Mouse (Mus musculus) MEL (cell line): ENCODE measurements around the gene Lhfpl2. TPM values are rescaled to one million over a fixed set of nuclear protein-coding genes. Genes with fewer than 3 reads are reported as not detected.

ENCODE experiments used
- DNase-seq: peaks from one replicate; pipeline ENCODE4 v3.0.0; 2011; ENCODE audit warnings: low read depth, low spot score
- H3K27ac ChIP-seq: 2 replicates; pipeline ENCODE4 v1.5.1; 2012; ENCODE audit warnings: low read depth, mild to moderate bottlenecking, control low read depth, low read length, moderate library complexity; ENCODE audit not compliant: control insufficient read depth
- H3K27me3 ChIP-seq, 2 experiments: fragments of 150-350 bp in 1 of 2; sonication (generic) in 1 of 2; 2 replicates each; pipeline ENCODE4 v1.6.1; 2012; ENCODE audit warnings: low read length in 2 of 2, mild to moderate bottlenecking in 2 of 2, improper control_type of control experiment in 1 of 2, moderate library complexity in 1 of 2; ENCODE audit not compliant: insufficient read depth in 2 of 2, control insufficient read depth in 1 of 2
- H3K36me3 ChIP-seq, 2 experiments: 2 replicates each; pipeline ENCODE4 v1.6.1; 2012 to 2014; ENCODE audit warnings: low read length in 2 of 2, improper control_type of control experiment in 1 of 2, inconsistent platforms in 1 of 2, mild to moderate bottlenecking in 1 of 2; ENCODE audit not compliant: insufficient read depth in 2 of 2, control insufficient read depth in 1 of 2
- H3K4me1 ChIP-seq, 2 experiments: fragments of 150-350 bp in 1 of 2; sonication (generic) in 1 of 2; 2 replicates each; pipeline ENCODE4 v1.6.1; 2012; ENCODE audit warnings: low read length in 2 of 2, improper control_type of control experiment in 1 of 2, mild to moderate bottlenecking in 1 of 2; ENCODE audit not compliant: insufficient read depth in 2 of 2, control insufficient read depth in 1 of 2
- H3K4me3 ChIP-seq, 2 experiments: fragments of 150-350 bp in 1 of 2; sonication (generic) in 1 of 2; 2 replicates each; pipeline ENCODE4 v1.5.1; 2012; ENCODE audit warnings: low read depth in 2 of 2, low read length in 2 of 2, mild to moderate bottlenecking in 2 of 2, moderate library complexity in 2 of 2, control low read depth in 1 of 2, improper control_type of control experiment in 1 of 2; ENCODE audit not compliant: control insufficient read depth in 1 of 2, insufficient read depth in 1 of 2
- H3K79me2 ChIP-seq: 2 replicates; pipeline ENCODE4 v1.6.1; 2012; ENCODE audit warnings: mild to moderate bottlenecking, low read length, moderate library complexity; ENCODE audit not compliant: control insufficient read depth, poor library complexity, insufficient read depth
- H3K9ac ChIP-seq: 2 replicates; pipeline ENCODE4 v1.6.1; 2012; ENCODE audit warnings: low read depth, mild to moderate bottlenecking, control low read depth, low read length, moderate library complexity; ENCODE audit not compliant: control insufficient read depth, poor library complexity, severe bottlenecking
- H3K9me3 ChIP-seq: fragments of 150-350 bp; sonication (generic); replicated peaks from 2 replicates; pipeline ENCODE4 v1.6.1; 2012; ENCODE audit warnings: mild to moderate bottlenecking, low read length, improper control_type of control experiment, moderate library complexity; ENCODE audit not compliant: insufficient read depth
- BHLHE40 ChIP-seq: IDR thresholded peaks from 2 replicates; pipeline ENCODE4 v1.6.1; 2012; ENCODE audit warnings: low read depth, mild to moderate bottlenecking, inconsistent platforms, low read length, improper control_type of control experiment, borderline replicate concordance
- CHD2 ChIP-seq: IDR thresholded peaks from 2 replicates; pipeline ENCODE4 v1.6.1; 2011; ENCODE audit warnings: low read length, improper control_type of control experiment
- CTCF ChIP-seq, 3 experiments: IDR thresholded peaks in 2 of 3; conservative IDR thresholded peaks in 1 of 3; 2 replicates each; pipeline ENCODE4 v1.5.1; 2011 to 2012; ENCODE audit warnings: low read length in 3 of 3, low read depth in 2 of 3, mild to moderate bottlenecking in 2 of 3, improper control_type of control experiment in 1 of 3, inconsistent platforms in 1 of 3, mixed read lengths in 1 of 3, moderate library complexity in 1 of 3; ENCODE audit not compliant: control insufficient read depth in 1 of 3, insufficient read depth in 1 of 3, poor library complexity in 1 of 3, severe bottlenecking in 1 of 3
- ELF1 ChIP-seq: IDR thresholded peaks from 2 replicates; pipeline ENCODE4 v1.6.1; 2014; ENCODE audit warnings: low read depth, mild to moderate bottlenecking, inconsistent platforms, low read length, improper control_type of control experiment, moderate library complexity
- ETS1 ChIP-seq: IDR thresholded peaks from 2 replicates; pipeline ENCODE4 v1.6.1; 2012; ENCODE audit warnings: low read depth, mild to moderate bottlenecking, inconsistent platforms, low read length, improper control_type of control experiment, moderate library complexity
- MAFK ChIP-seq: IDR thresholded peaks from 2 replicates; pipeline ENCODE4 v1.6.1; 2011; ENCODE audit warnings: low read depth, mild to moderate bottlenecking, low read length, improper control_type of control experiment, borderline replicate concordance
- MAX ChIP-seq: IDR thresholded peaks from 2 replicates; pipeline ENCODE4 v1.6.1; 2011; ENCODE audit warnings: low read length, improper control_type of control experiment
- MAZ ChIP-seq: IDR thresholded peaks from 2 replicates; pipeline ENCODE4 v1.6.1; 2012; ENCODE audit warnings: low read depth, mild to moderate bottlenecking, inconsistent platforms, low read length, improper control_type of control experiment
- MEF2A ChIP-seq: IDR thresholded peaks from 2 replicates; pipeline ENCODE4 v1.6.1; 2014; ENCODE audit warnings: low read depth, mild to moderate bottlenecking, inconsistent platforms, low read length, improper control_type of control experiment; ENCODE audit not compliant: poor library complexity, insufficient replicate concordance, severe bottlenecking; ENCODE audit errors: extremely low read depth
- MXI1 ChIP-seq: IDR thresholded peaks from 2 replicates; pipeline ENCODE4 v1.6.1; 2011; ENCODE audit warnings: mild to moderate bottlenecking, low read depth, low read length, improper control_type of control experiment
- MYB ChIP-seq: IDR thresholded peaks from 2 replicates; pipeline ENCODE4 v1.6.1; 2011; ENCODE audit warnings: mild to moderate bottlenecking, low read depth, low read length, improper control_type of control experiment
- MYC ChIP-seq: IDR thresholded peaks from 2 replicates; pipeline ENCODE4 v1.6.1; 2011; ENCODE audit warnings: low read depth, mild to moderate bottlenecking, low read length, improper control_type of control experiment, moderate library complexity
- NRF1 ChIP-seq: IDR thresholded peaks from 2 replicates; pipeline ENCODE4 v1.6.1; 2014; ENCODE audit warnings: low read depth, mild to moderate bottlenecking, inconsistent platforms, low read length, improper control_type of control experiment, moderate library complexity; ENCODE audit not compliant: poor library complexity, insufficient read depth, severe bottlenecking
- POLR2AphosphoS5 ChIP-seq: IDR thresholded peaks from 2 replicates; pipeline ENCODE4 v1.6.1; 2012; ENCODE audit warnings: low read depth, borderline replicate concordance, mild to moderate bottlenecking, inconsistent platforms, low read length, moderate library complexity, mixed read lengths
- RAD21 ChIP-seq: IDR thresholded peaks from 2 replicates; pipeline ENCODE4 v1.6.1; 2011; ENCODE audit warnings: mild to moderate bottlenecking, low read depth, low read length, improper control_type of control experiment
- SIN3A ChIP-seq: IDR thresholded peaks from 2 replicates; pipeline ENCODE4 v1.6.1; 2012; ENCODE audit warnings: low read length, improper control_type of control experiment, inconsistent platforms
- SMC3 ChIP-seq: IDR thresholded peaks from 2 replicates; pipeline ENCODE4 v1.6.1; 2011; ENCODE audit warnings: low read depth, low read length, improper control_type of control experiment
- TAL1 ChIP-seq: IDR thresholded peaks from 2 replicates; pipeline ENCODE4 v1.6.1; 2012; ENCODE audit warnings: mild to moderate bottlenecking, inconsistent platforms, low read length, moderate library complexity, mixed read lengths
- TCF12 ChIP-seq: IDR thresholded peaks from 2 replicates; pipeline ENCODE4 v1.6.1; 2014; ENCODE audit warnings: low read depth, mild to moderate bottlenecking, inconsistent platforms, low read length, improper control_type of control experiment, moderate library complexity
- UBTF ChIP-seq: IDR thresholded peaks from 2 replicates; pipeline ENCODE4 v1.6.1; 2012; ENCODE audit warnings: low read depth, mild to moderate bottlenecking, inconsistent platforms, low read length, improper control_type of control experiment, moderate library complexity, borderline replicate concordance; ENCODE audit not compliant: insufficient read depth
- USF1 ChIP-seq: IDR thresholded peaks from 2 replicates; pipeline ENCODE4 v1.6.1; 2014; ENCODE audit warnings: low read depth, mild to moderate bottlenecking, inconsistent platforms, low read length, improper control_type of control experiment, moderate library complexity
- ZC3H11A ChIP-seq: IDR thresholded peaks from 2 replicates; pipeline ENCODE4 v1.6.1; 2012; ENCODE audit warnings: low read depth, mild to moderate bottlenecking, inconsistent platforms, low read length, improper control_type of control experiment
- ZMIZ1 ChIP-seq: IDR thresholded peaks from 2 replicates; pipeline ENCODE4 v1.6.1; 2012; ENCODE audit warnings: low read depth, mild to moderate bottlenecking, inconsistent platforms, low read length, improper control_type of control experiment, moderate library complexity
- polyA plus RNA-seq, 2 experiments: library from polyadenylated mRNA; stranded (reverse) in 1 of 2; unstranded in 1 of 2; fragments of >175 nt in 1 of 2; fragments of >200 nt in 1 of 2; gene quantifications; 2 replicates each; pipeline versions ENCODE4 v1.2.1 to v1.2.4; 2012; ENCODE audit warnings: low replicate concordance in 2 of 2, low read depth in 1 of 2; ENCODE audit not compliant: insufficient read length in 2 of 2, insufficient read depth in 1 of 2, missing spikeins in 1 of 2
- total RNA-seq: library from RNA; depleted of rRNA; stranded (reverse); fragments of 300-350 nt; gene quantifications from 2 replicates; pipeline ENCODE4 v1.2.3, GENCODE M21; 2012

The Lhfpl2 gene
- total and polyA plus RNA-seq, 3 experiments, result 24.5 to 30.2 TPM; not detected in 1

GRCm38 (mm10) chr13:94177148-94177547, 119.6 kb downstream of the Lhfpl2 start:
- peak; percentile 90 for DNase-seq
- no peaks in the 10 kb centered on the region for H3K9me3 ChIP-seq
- TF ChIP-seq ELF1, result 0 out of 2 replicates have a peak, but pooled peaks have one; percentile 10
- TF ChIP-seq MAX, result 0 out of 2 replicates have a peak, but pooled peaks have one; percentile 44
- TF ChIP-seq TCF12, result no peak
- TF ChIP-seq CTCF (IDR thresholded peaks at IDR 0.05 in 2 of 3, conservative IDR thresholded peaks at IDR 0.05 in 1 of 3; ENCODE audit: control insufficient read depth in 1 of 3, insufficient read depth in 1 of 3, low read depth in 2 of 3, low read length in 3 of 3, poor library complexity in 1 of 3, severe bottlenecking in 1 of 3), result peak; percentile 74 to 86 (median 77)
- peak; percentile 77 for TF ChIP-seq SIN3A
- no peak for TF ChIP-seq UBTF
- peak; percentile 36; the same call in 1 of the 2 replicates for TF ChIP-seq BHLHE40
- peak; percentile 55; the same call in 1 of the 2 replicates for TF ChIP-seq MAZ
- peak; percentile 70 for TF ChIP-seq SMC3
- TF ChIP-seq ZMIZ1, result no peak
- TF ChIP-seq MEF2A, result no peak
- TF ChIP-seq CHD2, result no peak
- TF ChIP-seq RAD21, result peak; percentile 51
- TF ChIP-seq MYB, result no peak
- TF ChIP-seq MYC, result 0 out of 2 replicates have a peak, but pooled peaks have one; percentile 43
- TF ChIP-seq MXI1, result peak; percentile 73
- no peak for TF ChIP-seq NRF1
- no peak for TF ChIP-seq TAL1
- no peak for TF ChIP-seq USF1
- TF ChIP-seq POLR2AphosphoS5, result no peak
- peak; percentile 29; the same call in 1 of the 2 replicates for TF ChIP-seq ZC3H11A
- TF ChIP-seq ETS1, result no peak
- TF ChIP-seq MAFK, result no peak
- TF ChIP-seq, all 39 proteins: peak for 11
- Histone ChIP-seq H3K4me3 (peak overlapping the region; percentile 81 to 93), H3K27me3 (no peaks in the 10 kb centered on the region), H3K79me2 (peaks cover 66% of the 10 kb centered on the region), H3K27ac (peak overlapping the region; percentile 89; the same call in 1 of the 2 replicates), H3K36me3 (peaks cover 2 to 36% of the 10 kb centered on the region in 2 experiments), H3K4me1 (peaks cover 22 to 35% of the 10 kb centered on the region in 2 experiments), H3K9ac (peak overlapping the region; percentile 79)
